Mouse (Mus musculus) cerebellum, postnatal 36 days (tissue): ENCODE data around the gene Shisal1.

Source experiments
- DNase-seq, 2 experiments: peaks; one replicate each; pipeline ENCODE4 v3.0.0; 2021 to 2022; ENCODE audit warnings: mixed read lengths in 2 of 2

Gene Shisal1

GRCm38 (mm10) chr15:84423781-84424180 is 23.1 kb downstream of the Shisal1 start:
- DNase-seq = no peak

GRCm38 (mm10) chr15:84418266-84418610 is 28.7 kb downstream of the Shisal1 start:
- DNase-seq = no peak

- no peak for DNase-seq
These were observed 29.2 kb downstream of the Shisal1 start for GRCm38 (mm10) chr15:84417592-84418265.

GRCm38 (mm10) chr15:84417017-84417416 is 29.9 kb downstream of the Shisal1 start:
- DNase-seq = no peak

GRCm38 (mm10) chr15:84414040-84414848 is 32.7 kb downstream of the Shisal1 start:
- peak; percentile 27 for DNase-seq

- no peak for DNase-seq
These were observed 34.5 kb downstream of the Shisal1 start for GRCm38 (mm10) chr15:84412409-84412808.

- DNase-seq = no peak
These were observed 36.8 kb downstream of the Shisal1 start for GRCm38 (mm10) chr15:84410052-84410451.

- no peak for DNase-seq
These were observed 38.3 kb downstream of the Shisal1 start for GRCm38 (mm10) chr15:84408576-84408975.

- DNase-seq = no peak
These were observed 41.1 kb downstream of the Shisal1 start for GRCm38 (mm10) chr15:84405759-84406158.

- DNase-seq = no peak
These were observed 43.3 kb downstream of the Shisal1 start for GRCm38 (mm10) chr15:84403454-84404113.

GRCm38 (mm10) chr15:84398617-84399016 is 48.3 kb downstream of the Shisal1 start:
- no peak for DNase-seq

GRCm38 (mm10) chr15:84397663-84398169 is 49.2 kb downstream of the Shisal1 start:
- DNase-seq = no peak

- DNase-seq = no peak
These were observed 51.4 kb downstream of the Shisal1 start for GRCm38 (mm10) chr15:84395341-84396067.

GRCm38 (mm10) chr15:84393341-84393740 is 53.6 kb downstream of the Shisal1 start:
- DNase-seq = no peak

- no peak for DNase-seq
These were observed 54.1 kb downstream of the Shisal1 start for GRCm38 (mm10) chr15:84392840-84393239.

- DNase-seq = no peak
These were observed 54.8 kb downstream of the Shisal1 start for GRCm38 (mm10) chr15:84392131-84392530.

GRCm38 (mm10) chr15:84388698-84389131 is 58.2 kb downstream of the Shisal1 start:
- no peak for DNase-seq

- DNase-seq = no peak
These were observed 60.8 kb downstream of the Shisal1 start for GRCm38 (mm10) chr15:84385995-84386565.

GRCm38 (mm10) chr15:84384066-84384465 is 62.8 kb downstream of the Shisal1 start:
- no peak for DNase-seq

- DNase-seq = no peak
These were observed 66.7 kb downstream of the Shisal1 start for GRCm38 (mm10) chr15:84380181-84380580.

- no peak for DNase-seq
These were observed 68.2 kb downstream of the Shisal1 start for GRCm38 (mm10) chr15:84378734-84379133.

GRCm38 (mm10) chr15:84372801-84373200 is 74.1 kb downstream of the Shisal1 start:
- no peak for DNase-seq
